ENCODE assay signal across 7 mouse cellular contexts in genomic region chr6:114967623-114968022, GRCm38 (mm10). TPM values are rescaled to one million over a fixed set of nuclear protein-coding genes. Genes with fewer than 3 reads are reported as not detected.
DNase-seq lines count a peak whose midpoint lies in the region; ATAC-seq and TF ChIP-seq lines count a peak whose summit lies in the region.

No protein-coding gene starts in this region.

- no peaks in the 10 kb centered on the region for H3K9me3 ChIP-seq in lung, postnatal 0 days (ENCODE audit: low read length)
- no peaks in the 10 kb centered on the region for H3K9me3 ChIP-seq in embryonic facial prominence, embryonic 15.5 days (replicated peaks)
- H3K9me3 ChIP-seq in intestine, postnatal 0 days (ENCODE audit: control insufficient read depth): no peaks in the 10 kb centered on the region
- H3K9me3 ChIP-seq in stomach, embryonic 15.5 days: no peaks in the 10 kb centered on the region

- no peak for TF ChIP-seq EP300 in lung, postnatal 0 days (IDR thresholded peaks at IDR 0.05)

- no peak for ATAC-seq in lung, postnatal 0 days
- ATAC-seq in embryonic facial prominence, embryonic 15.5 days (ENCODE audit: insufficient number of reproducible peaks, low FRiP score, low TSS enrichment, low read depth): no peak
- no peak for ATAC-seq in intestine, postnatal 0 days
- no peak for ATAC-seq in stomach, embryonic 15.5 days (ENCODE audit: insufficient read depth, low FRiP score, low read depth)

- peak; percentile 42 for DNase-seq in lung, postnatal 0 days (ENCODE audit: low spot score)
- no peak for DNase-seq in lung, adult 18-20 months
- no peak for DNase-seq in ovary, adult 18-20 months (ENCODE audit: low spot score)
- no peak for DNase-seq in urinary bladder, postnatal 25 days (ENCODE audit: low spot score)

- H3K27ac ChIP-seq in lung, postnatal 0 days (ENCODE audit: low read length): peak overlapping the region; percentile 94
- H3K27ac ChIP-seq in embryonic facial prominence, embryonic 15.5 days (replicated peaks): 0 out of 2 replicates have a peak overlapping the region, but pooled peaks have one; percentile 4
- no peak overlapping the region for H3K27ac ChIP-seq in intestine, postnatal 0 days (ENCODE audit: low read depth, low read length)
- H3K27ac ChIP-seq in stomach, embryonic 15.5 days: no peak overlapping the region

- H3K4me3 ChIP-seq in lung, postnatal 0 days (ENCODE audit: low read depth, low read length): peak overlapping the region; percentile 71
- H3K4me3 ChIP-seq in embryonic facial prominence, embryonic 15.5 days (replicated peaks): peak overlapping the region; percentile 80
- H3K4me3 ChIP-seq in intestine, postnatal 0 days (ENCODE audit: low read depth, low read length): peak overlapping the region; percentile 83
- H3K4me3 ChIP-seq in stomach, embryonic 15.5 days (replicated peaks): peak overlapping the region; percentile 68

- H3K36me3 ChIP-seq in lung, postnatal 0 days (ENCODE audit: insufficient read depth, low read length): no peaks in the 10 kb centered on the region
- no peaks in the 10 kb centered on the region for H3K36me3 ChIP-seq in embryonic facial prominence, embryonic 15.5 days
- no peaks in the 10 kb centered on the region for H3K36me3 ChIP-seq in intestine, postnatal 0 days (ENCODE audit: control insufficient read depth, insufficient read depth)
- no peaks in the 10 kb centered on the region for H3K36me3 ChIP-seq in stomach, embryonic 15.5 days

- H3K4me2 ChIP-seq in lung, postnatal 0 days (replicated peaks; ENCODE audit: low read depth, low read length): peak overlapping the region; percentile 98
- peak overlapping the region; percentile 99 for H3K4me2 ChIP-seq in embryonic facial prominence, embryonic 15.5 days (replicated peaks)
- peak overlapping the region; percentile 96 for H3K4me2 ChIP-seq in intestine, postnatal 0 days (replicated peaks; ENCODE audit: low read depth)
- H3K4me2 ChIP-seq in stomach, embryonic 15.5 days: peak overlapping the region; percentile 99

- WGBS in lung, postnatal 0 days: 44% methylated on average over 12 of the region's 12 CpGs
- WGBS in embryonic facial prominence, embryonic 15.5 days: 37% methylated on average over 12 of the region's 12 CpGs
- WGBS in intestine, postnatal 0 days: 45% methylated on average over 12 of the region's 12 CpGs
- 57% methylated on average over 12 of the region's 12 CpGs for WGBS in stomach, embryonic 15.5 days

- H3K4me1 ChIP-seq in lung, postnatal 0 days (ENCODE audit: insufficient read depth, low read depth, low read length): peaks cover 6% of the 10 kb centered on the region; the same call in 1 of the 2 replicates
- H3K4me1 ChIP-seq in embryonic facial prominence, embryonic 15.5 days: peaks cover 54% of the 10 kb centered on the region
- H3K4me1 ChIP-seq in intestine, postnatal 0 days (replicated peaks; ENCODE audit: control insufficient read depth, insufficient read depth, low read length): no peaks in the 10 kb centered on the region; the same call in 1 of the 2 replicates
- peaks cover 12% of the 10 kb centered on the region for H3K4me1 ChIP-seq in stomach, embryonic 15.5 days

- 0 out of 2 replicates have a peak overlapping the region, but pooled peaks have one; percentile 72 for H3K9ac ChIP-seq in lung, postnatal 0 days (replicated peaks; ENCODE audit: low read depth)
- no peak overlapping the region for H3K9ac ChIP-seq in embryonic facial prominence, embryonic 15.5 days
- peak overlapping the region; percentile 71; the same call in 1 of the 2 replicates for H3K9ac ChIP-seq in intestine, postnatal 0 days (ENCODE audit: low read depth, low read length)
- no peak overlapping the region for H3K9ac ChIP-seq in stomach, embryonic 15.5 days

- TF ChIP-seq CTCF in lung, postnatal 0 days (IDR thresholded peaks at IDR 0.05): no peak
- TF ChIP-seq CTCF in intestine, postnatal 0 days (IDR thresholded peaks at IDR 0.05; ENCODE audit: low read depth): no peak

- H3K27me3 ChIP-seq in lung, postnatal 0 days (replicated peaks; ENCODE audit: insufficient read depth, low read length): no peaks in the 10 kb centered on the region
- H3K27me3 ChIP-seq in embryonic facial prominence, embryonic 15.5 days: no peaks in the 10 kb centered on the region
- no peaks in the 10 kb centered on the region for H3K27me3 ChIP-seq in intestine, postnatal 0 days (replicated peaks; ENCODE audit: control insufficient read depth, insufficient read depth, low read length)
- no peaks in the 10 kb centered on the region for H3K27me3 ChIP-seq in stomach, embryonic 15.5 days (replicated peaks)

RNA-seq across cellular contexts. Expression of gene Vgll4, which starts 2.2 kb away (rescaled TPM):
- polyA plus RNA-seq in lung, postnatal 0 days (2015; fragmentation: Nextera tagmentation; extraction: Ambion mirVana): 104 and 108 TPM in 2 replicates
- 141 and 143 TPM in 2 replicates for polyA plus RNA-seq in embryonic facial prominence, embryonic 15.5 days (2015; fragmentation: Nextera tagmentation; extraction: Ambion mirVana)
- polyA plus RNA-seq in intestine, postnatal 0 days (2015; fragmentation: Nextera tagmentation; extraction: Ambion mirVana): 31.1 and 33.0 TPM in 2 replicates
- 80.5 and 87.0 TPM in 2 replicates for polyA plus RNA-seq in stomach, embryonic 15.5 days (2015; fragmentation: Nextera tagmentation; extraction: Ambion mirVana)

Comparison
In these comparisons a context has a peak if more than half of its experiments do, and no peak if none do; other contexts are left out.
1. H3K27ac ChIP-seq: peak in lung, postnatal 0 days (single experiment) and embryonic facial prominence, embryonic 15.5 days (single experiment); none in intestine, postnatal 0 days (single experiment) and stomach, embryonic 15.5 days (single experiment).
2. H3K9ac ChIP-seq: peak in lung, postnatal 0 days (single experiment) and intestine, postnatal 0 days (single experiment); none in embryonic facial prominence, embryonic 15.5 days (single experiment) and stomach, embryonic 15.5 days (single experiment).
3. Peak in every context shown above with its lines, with median percentiles within 50 percentile points of each other: H3K4me2 ChIP-seq and H3K4me3 ChIP-seq.